Mouse (Mus musculus) thymus, postnatal 4 days (tissue): ENCODE data around the gene Aox1.
"Not testable (repeated sequence)": the region's sequence is repeated elsewhere in the genome, so short reads cannot be mapped to it uniquely, and the experiment has no call there.

Experiments
- DNase-seq: peaks from one replicate; pipeline ENCODE4 v3.0.0; 2021

Gene Aox1

DNA sequence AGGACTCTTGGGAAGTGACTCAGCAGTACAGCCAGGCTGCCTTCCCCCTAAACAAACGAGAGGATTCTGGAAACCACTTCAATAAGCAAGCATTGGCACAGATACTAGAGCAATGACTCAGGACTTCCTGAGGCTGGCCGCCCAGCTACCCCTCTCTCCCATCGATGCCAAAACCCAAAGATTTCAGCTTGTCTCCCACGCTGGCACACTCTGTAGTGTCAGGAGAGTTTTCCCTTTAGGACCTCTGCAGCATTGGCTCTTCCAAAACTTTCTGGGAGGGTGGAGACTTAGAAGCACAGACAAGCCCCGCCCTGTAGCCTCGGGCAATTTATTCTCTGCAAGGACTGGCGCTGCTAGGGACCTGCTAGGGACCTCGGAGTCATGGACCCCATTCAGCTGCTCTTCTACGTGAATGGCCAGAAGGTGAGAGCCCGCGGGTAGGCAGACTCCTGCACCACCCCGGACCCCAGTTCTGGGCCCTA is at the start of gene Aox1:
Aox1 (plus strand) TSS at position 296 of the 482 bp plus-strand sequence.
- DNase-seq, result peak; percentile 17

DNA sequence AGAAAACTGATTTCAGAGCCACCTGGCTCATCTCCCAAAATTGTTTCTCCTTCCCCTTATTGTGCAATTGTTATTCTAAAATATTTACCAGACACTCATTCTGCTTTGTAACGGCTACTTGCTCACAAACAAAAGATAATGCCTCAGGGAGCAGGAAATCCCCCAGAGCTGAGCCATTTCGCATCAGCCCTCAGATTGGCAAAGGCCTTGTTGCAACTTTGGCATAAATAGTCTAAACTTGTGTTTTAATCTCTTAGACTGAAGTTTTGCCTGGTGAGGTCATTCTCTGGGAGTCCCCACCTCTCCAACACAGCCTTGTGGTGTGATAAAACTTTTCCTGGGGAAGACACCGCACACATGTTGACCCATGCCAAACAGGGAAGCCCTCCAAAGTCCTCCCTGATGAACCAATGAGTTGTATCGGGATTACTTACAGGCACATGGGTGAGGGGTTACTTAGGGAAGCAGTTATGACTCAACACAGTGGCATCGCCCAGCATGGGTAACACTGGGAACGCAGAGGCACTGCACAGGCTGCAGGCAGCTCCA is 40.6 kb upstream of the Aox1 start:
- no peak for DNase-seq

DNA sequence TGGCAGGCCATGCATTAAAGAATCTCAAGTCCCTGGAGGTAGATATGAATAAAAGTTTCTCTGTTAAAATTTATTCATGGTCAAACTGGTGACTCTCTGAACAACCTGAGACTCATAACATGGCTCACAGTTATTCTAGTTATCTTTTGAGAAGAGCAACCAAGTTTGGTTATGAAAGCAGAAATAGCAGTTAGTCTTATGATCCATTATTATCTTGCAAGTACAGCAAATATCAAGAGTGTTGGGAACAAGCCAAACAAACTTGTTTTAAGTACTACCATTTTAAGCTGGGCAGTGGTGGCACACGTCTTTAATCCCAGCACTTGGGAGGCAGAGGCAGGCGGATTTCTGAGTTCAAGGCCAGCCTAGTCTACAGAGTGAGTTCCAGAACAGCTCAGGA is 38.5 kb upstream of the Aox1 start:
- DNase-seq, result no peak

DNA sequence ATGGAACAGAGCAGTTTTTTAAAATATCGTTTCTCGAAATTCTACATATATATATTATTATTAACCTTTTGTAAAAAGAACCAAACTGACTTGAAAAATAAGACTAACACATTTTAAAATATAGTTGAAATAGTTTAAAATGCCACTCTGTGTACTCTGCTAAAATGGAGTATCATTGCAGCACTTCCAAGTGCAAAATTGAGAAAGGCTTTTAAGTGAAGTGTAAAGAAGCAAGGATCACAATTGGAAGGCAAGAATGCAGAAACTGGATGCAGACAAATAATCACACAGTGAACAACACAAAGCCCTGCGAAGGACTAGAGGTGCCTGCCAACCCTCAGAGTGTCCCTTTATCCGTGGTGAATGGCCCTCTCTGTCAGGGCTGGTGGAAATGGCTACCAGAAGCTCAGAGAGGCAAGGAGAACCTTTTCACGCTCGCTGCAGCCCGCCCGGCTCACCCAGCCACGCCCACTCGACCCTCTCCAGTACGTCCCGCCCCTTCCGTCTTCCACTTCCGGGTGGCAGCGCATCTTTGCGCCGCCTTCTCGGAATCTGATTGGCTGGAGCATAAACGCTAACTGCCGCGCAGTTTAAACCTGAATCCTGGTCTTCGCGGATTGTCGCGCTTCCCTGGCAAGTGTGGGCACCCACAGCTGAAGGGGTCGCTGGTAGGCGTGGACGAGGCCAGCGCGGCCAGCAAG is 34.1 kb upstream of the Aox1 start, which contains the start of gene Sgo2a:
Sgo2a (plus strand) TSS at position 540 of the 701 bp plus-strand sequence.
- peak; percentile 97 for DNase-seq

DNA sequence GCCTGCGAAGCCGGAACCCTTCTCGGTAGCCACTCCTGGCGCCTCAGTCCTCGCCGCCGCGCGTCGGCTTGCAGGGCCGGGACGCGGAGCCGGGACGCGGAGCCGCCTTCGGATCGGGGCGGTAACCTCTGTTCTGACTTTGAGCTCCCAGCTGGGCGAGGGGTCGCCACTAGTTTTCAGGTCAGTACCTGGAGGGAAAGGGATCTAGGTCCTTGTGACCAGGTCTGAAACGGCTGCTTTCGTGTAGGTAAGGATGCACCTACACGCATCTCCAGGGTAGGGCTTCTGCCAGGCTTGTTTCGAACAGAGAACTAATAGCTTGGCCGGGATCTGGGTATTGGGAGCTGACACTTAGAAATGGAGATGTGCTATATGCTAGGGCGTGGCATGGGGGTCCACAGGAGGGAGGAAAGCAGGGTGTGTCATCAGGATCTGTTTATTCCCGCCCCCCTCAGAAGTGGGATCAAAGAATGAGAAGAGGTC is 33.6 kb upstream of the Aox1 start:
- no peak for DNase-seq

DNA sequence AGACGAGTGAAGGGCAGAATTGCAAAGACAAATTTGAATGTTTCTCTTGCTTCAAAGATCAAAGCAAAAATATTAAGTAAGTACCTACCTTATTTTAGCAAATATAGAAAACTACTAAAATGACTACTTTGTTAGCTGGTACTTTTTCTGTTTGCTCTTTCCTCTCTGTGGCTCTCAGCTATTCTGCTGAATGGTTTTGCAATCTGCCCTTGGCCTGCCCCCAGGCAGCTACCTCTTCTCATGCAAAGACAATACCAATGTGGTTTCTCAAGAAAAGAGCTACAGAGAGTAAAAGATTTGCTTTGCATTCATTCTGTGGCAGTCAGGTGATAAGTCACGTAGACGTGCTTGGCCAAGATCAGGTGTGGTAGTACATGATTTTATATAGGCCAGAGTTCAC is 31.6 kb upstream of the Aox1 start:
- DNase-seq, result no peak

DNA sequence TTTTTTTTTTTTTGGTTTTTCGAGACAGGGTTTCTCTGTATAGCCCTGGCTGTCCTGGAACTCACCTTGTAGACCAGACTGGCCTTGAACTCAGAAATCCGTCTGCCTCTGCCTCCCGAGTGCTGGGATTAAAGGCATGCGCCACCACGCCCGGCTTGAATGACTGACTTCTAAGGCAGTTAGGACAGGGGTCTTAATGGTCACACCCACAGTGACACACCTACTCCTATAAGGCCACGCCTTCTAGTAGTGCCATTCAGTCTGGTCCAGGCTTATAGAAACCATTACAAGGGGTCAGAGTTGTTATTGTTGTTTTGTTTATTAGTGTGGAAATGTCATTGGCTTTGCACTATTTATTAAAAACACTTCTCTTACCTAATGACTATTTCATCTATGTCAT is 23.3 kb upstream of the Aox1 start:
- DNase-seq, result not testable (repeated sequence)

DNA sequence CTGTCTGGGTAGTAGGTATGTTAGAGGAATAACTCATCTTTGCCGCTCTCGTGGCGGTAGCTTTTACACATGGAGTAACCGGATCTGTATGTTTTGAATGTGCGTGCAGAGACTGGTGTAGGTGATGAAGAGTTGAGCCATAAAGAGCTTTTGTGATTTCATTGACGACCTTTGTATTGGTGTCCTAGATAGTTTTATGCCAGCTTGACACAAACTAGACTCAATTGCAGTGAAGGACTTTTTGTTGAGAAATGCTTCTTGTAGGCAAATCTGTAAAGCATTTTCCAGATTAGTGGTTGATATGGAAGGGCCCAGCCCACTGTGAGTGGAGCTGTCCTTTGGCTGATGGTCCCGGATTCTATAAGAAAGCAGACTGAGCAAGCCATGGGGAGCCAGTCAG is 10.9 kb upstream of the Aox1 start, which contains the start of gene Kctd18:
Kctd18 (minus strand) TSS at position 101 of the 400 bp plus-strand sequence.
- DNase-seq, result no peak

DNA sequence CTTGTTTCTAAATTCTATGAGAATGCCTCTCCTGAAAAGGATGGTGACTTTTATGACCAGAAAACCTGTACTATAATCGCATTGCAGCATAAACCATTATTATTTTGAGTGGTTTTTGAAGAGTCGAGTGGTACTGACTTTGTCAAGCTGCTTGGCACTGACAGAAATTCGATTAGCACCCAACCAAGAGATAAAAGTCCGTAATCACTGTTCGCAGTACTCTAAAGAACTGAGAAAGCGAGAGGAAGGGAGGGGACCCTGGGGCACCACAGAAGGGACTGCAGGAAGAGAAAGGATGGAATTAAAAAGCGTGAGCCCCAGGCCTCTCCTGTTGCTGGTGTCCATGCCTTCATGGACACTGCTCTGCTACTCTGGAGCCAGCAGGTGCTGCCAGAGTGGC is 2.0 kb upstream of the Aox1 start:
- no peak for DNase-seq

DNA sequence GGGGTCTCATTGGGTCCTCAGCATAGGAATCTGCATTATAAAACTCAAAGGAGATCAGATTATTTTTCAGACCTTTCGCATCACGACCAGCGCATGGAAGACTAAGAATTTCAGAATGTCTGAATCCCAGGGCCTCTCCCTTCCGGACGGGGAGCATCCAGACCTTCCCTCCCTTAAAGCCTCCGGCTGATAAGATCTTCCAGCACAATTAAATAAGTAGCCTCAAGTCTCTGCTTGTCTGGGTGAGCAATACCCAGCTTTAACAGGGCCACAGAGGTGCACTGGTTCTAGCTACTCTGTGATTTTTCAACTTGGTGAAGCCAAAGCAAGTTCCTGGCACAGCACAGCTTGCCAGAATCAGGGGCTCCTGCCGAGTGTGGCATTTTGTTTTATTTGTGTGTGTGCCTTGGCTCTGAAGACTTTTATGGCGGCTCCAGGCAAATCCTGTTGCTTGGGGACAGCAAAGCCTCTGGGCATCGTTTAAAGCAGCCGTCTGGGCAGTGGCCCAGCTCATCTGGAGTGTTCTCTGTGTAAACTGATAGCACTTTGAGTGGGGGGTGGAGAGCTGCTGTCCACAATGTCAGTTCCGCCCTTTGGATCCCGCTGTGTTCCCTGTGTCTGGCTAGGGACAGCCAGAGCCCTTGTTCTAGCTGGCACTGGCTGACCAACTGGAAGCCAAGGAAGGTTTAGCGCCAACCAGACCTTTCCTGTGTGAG is 583 bp downstream of the Aox1 start:
- DNase-seq, result no peak

DNA sequence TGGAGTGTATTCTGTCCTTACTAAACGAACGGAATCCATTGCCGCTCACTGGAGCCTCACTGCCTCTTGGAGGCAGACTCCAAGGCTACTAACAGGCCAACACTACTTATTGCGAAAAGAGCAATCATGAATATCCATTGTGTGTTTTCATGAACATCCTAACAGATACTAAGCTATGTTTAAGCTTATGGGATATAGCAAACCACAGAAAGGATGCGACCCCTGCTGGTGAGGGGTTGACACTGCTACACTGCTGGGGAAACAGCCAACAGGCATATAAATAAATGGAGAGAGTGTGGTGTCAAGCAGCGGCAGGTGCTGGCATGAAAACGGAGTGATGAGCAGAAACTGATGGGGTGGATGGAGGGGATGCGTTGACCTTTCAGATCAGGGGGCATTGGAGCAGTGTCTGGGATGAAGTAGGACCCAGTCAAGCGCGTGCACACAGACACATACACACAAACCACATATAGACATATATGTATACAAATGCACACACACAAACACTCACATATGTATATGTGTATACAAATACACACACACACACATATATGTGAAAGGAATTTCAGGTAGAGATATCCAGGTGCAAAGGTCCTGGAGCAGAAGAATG is 1.5 kb downstream of the Aox1 start:
- DNase-seq, result peak; percentile 82

DNA sequence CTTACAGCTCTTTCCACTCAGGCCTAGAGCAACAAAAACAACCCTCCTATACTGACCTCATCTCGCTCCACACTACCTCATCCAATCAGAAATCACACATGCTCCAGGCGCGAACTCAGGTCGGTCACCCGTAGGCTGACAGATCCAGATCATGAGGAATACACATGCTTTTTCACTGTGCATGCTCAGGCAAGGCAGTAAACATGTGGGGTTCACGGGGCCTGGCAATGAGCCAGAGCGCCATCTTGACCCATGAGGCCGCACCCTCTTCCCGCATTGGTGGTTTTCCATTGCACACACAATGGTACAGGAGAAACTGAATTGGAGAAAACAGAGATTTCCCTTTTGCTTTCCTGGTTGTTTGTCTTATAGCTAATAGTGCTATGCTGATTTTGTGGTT is 7.6 kb downstream of the Aox1 start:
- DNase-seq, result not testable (repeated sequence)

DNA sequence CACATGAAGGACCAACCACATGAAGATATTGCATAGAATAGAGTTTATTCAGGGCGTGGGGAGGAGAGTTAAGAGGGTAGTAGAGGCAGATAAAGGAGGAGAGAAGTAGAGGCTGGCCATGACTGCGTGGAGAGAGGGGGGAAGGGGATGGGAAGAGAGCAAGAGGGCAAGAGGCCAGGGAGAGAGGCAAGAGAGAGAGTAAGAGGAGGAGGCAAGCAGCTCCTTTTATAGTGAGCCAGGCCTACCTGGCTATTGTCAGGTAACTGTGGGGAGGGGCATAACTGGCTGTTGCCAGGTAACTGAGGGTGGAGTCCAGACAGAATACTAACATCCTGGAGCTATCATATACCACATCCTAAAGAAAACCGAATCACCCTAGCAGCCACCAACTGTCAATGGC is 15.3 kb downstream of the Aox1 start:
- no peak for DNase-seq

DNA sequence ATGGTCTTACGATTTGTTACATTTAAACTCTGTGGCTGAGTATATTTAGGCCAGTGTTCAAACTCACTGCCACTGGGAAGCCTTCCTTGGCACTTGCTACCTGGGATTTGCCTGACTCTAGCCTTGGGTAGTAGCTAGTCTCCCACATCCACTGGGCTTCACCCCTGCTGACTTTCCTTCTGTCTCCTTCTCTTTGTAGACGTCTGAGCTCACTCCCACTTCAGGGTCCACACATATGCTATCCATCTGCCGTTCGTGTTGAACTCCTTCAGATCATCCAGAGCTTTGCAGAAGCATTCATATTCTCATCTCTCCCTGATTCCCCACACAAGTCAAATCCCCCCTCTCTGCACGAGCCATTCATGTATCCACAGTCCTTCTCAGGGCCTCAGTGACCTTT is 15.8 kb downstream of the Aox1 start:
- DNase-seq, result no peak

DNA sequence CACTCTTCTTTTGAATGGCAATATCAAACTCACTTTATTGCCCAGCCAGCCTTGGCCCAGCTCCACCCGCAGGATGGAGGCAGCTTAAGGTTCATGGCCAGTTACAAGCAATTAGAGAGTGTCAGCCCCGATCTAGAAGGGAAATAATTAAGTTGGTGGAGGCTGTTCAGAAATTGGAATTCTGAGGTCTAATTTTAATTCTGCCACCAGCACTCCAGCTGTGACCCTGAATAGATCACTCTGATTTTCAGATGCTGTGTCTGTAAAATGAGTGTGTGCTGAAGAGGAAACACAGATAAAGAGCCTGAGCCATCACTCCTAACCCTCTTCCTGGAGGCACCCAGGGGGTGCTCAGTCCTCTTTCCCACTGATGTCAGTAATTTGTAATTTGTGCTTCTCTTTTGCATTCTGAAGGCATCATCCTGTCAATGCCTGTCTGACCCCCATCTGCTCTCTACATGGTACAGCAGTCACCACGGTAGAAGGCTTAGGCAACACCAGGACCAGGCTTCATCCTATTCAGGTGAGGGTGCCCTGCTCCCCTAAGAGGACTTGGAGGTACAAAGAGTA is 17.1 kb downstream of the Aox1 start:
- no peak for DNase-seq

DNA sequence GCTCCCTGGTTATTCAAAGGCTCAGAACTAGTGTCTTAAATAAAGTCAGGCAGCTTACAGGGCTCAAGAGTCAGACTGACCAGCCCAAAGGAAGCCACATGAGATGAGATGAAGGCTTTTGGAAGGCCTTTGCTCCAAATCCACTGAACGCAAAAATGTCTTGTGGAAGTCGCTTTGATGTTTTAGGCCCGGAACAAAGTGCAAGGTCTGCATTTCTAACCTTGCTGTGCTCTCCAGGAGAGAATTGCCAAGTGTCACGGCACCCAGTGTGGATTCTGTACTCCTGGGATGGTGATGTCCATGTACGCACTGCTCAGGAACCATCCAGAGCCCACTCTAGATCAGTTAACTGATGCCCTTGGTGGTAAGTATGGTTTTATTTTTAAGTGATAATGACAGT is 19.4 kb downstream of the Aox1 start:
- DNase-seq, result no peak

DNA sequence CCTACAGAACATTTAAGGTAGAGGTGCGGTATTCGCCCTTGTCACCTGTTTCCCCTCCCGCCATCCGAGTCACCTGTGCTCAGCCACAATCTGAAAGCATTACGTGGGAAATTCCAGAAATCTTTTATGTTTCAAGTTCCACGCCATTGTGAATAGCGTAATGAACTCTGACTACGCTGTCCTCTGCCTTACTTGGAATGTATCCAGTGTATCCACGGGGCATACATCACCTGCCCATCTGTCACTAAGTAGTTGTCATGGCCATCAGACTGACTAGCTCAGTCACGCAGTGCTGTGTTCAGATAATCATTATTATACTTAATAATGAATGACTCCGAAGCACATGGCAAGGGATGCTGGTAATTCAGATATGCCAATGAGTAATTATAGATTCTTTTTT is 25.9 kb downstream of the Aox1 start:
- DNase-seq, result no peak

DNA sequence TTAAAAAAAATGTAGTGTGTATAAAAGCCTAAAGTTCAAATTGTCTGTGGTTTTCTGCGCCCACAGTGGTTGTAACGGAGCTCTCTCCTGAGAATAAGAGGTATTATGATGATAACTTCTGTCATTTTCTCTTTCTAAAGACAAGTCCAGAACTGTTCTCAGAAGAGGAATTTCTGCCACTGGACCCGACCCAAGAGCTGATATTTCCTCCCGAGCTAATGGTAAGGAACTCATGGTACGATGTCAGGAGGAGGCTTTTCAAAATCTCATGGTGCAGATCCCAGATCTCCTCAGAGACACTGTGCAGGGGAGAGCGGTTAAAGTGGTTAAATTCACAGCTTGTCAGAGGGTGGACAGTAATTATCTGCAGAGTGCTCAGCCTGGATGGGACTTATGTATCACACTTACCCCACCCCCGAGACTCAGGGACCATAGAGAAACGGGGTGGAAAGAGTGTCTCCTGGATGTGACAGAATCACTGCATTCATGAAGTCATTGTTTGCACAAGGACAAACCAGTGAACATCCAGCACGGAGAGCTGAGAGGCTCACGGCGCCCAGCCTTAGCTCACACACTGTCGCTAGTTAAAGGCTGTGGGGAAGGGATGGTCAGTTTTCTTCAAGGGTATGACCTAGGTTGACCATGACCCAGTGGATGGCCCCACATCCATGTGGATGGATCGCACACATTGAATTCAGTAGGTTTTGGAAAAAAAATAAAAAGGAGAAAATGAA is 26.5 kb downstream of the Aox1 start:
- no peak for DNase-seq

DNA sequence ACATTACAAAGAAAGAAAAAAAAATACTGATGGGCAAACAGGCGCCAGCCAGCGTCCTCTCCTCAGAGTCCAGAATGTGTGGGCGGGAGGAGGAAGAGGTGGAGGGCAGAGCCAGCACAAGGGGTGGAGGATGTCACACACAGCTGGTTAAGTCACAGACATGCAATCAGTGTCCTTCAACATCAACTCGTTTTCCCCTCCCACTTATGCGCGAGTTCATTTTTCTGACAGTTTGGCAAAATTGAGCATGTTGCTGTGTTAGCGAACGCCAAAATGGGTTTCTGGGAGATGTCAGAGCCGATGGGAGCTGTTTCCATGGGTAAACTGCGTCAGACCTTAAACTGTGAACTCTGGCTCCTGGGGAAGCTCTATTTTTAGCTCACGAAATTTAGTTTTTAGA is 27.2 kb downstream of the Aox1 start:
- no peak for DNase-seq

DNA sequence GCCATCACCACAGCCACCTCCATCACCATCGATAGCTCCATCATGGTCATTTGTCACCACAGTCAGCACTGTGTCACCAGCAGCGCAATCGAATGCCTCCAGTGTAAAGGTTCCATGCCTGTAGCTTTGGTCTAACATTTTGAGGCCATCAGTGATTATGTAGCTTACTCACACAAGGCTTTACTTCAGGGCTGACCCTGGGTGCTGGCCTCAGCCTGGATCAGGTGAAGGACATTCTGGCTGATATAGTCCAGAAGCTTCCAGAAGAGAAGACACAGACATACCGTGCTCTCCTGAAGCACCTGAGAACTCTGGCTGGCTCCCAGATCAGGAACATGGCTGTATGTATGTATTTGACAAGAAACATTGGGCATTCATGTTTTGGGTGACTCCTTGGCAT is 29.1 kb downstream of the Aox1 start:
- no peak for DNase-seq

DNA sequence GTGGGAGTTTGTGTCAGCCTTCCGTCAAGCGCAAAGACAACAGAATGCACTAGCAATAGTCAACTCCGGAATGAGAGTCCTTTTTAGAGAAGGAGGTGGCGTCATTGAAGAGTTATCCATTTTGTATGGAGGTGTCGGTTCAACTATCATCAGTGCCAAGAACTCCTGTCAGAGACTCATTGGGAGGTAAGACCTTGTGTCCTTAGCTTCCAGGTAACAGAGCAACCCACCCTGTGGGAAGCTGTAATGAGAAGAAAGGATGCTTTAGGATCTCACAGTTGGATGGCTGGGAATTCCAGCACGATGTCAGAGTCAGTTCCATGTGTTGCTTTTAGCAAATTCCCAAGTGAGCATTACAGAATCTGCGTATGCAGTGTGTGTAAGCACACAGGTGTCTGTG is 32.4 kb downstream of the Aox1 start:
- no peak for DNase-seq

DNA sequence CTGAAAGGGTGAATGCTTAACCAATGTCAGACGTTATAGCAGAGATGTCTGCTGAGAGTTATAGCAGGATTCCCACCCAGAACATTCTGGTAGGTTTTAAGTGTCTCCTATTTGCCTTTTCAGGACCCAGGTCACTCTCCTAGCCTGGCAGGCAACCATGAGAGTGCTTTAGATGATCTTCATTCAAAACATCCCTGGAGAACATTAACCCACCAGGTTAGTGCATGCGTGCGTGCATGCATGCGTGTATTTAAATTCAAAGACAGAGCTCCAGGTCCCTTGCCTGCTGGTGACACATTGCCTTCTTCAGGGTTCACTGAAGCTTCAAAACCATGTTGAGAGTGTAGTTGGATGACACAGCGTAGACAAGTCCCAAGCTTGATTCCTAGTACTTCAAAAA is 35.4 kb downstream of the Aox1 start:
- no peak for DNase-seq
